Mouse (Mus musculus): ENCODE results near the gene 4930447C04Rik.

DNA sequence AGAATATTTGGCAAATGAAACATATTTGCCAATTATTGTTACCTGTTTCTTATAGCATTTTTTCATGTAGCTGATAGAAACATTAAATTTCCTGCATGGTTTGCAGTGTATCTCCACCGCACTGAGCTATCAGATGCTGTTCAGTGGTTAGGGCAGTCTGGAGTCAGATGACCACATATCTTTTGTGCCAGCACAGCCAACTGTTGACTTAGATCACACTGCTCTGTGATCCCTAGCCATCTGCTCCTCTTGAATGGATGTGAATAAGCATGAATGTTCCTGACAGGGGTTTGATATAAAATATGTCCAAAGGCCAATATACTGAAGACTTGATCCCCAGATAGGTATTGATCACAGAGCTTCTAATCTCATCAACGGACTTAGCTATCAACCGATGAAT is 17.9 kb upstream of the 4930447C04Rik start:
- TF ChIP-seq POLR2A (IDR thresholded peaks at IDR 0.05; ENCODE audit: low read depth, low read length): no peak
- TF ChIP-seq CTCF (IDR thresholded peaks at IDR 0.05; ENCODE audit: borderline replicate concordance, insufficient read depth, low read length): no peak

All from embryonic fibroblast, embryonic 13.5 days (primary cell).